In the genomic region with DNA sequence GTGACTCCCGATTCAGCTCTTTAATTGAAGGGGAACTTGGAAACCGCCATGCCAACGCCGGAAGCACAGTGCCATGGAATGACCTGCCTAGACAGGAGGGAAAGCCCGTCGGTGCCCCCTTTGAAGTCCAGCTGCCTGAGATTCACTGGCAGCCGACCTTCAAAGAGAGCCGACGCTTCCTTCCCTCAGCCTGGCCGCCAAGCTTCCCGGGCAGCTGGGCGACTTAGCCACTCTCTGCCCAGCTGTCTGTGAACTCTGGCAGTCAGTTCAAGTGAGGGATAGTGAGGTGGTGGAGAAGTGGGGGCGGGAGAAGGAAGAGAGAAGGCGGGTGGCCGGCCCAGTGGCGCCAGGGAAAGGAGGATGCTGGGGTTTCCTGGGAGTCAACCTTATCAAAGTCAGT, we compare ENCODE assay signal across 10 mouse cellular contexts.
DNase-seq lines count a peak whose midpoint lies in the region; ATAC-seq and TF ChIP-seq lines count a peak whose summit lies in the region.
"Had no signal": no experiment of that assay in that cellular context is flagged by ENCODE, and none has a peak within 500 bp of the region (broad histone marks: within the 10 kb centered on the region; RNA-seq: fewer than 3 reads in every experiment).

No protein-coding gene starts in this region.

- H3K9ac ChIP-seq in hindbrain, embryonic 16.5 days (ENCODE audit: low read depth, low read length): no peak overlapping the region
- H3K9ac ChIP-seq: embryonic facial prominence, embryonic 12.5 days had no signal

- DNase-seq in left cerebral cortex, postnatal 4 days: peak; percentile 19
- no peak for DNase-seq in left cerebral cortex, adult 9 months (ENCODE audit: low spot score in 2 of 2)
- peak; percentile 17 for DNase-seq in embryonic facial prominence, embryonic 10.5 days (ENCODE audit: low spot score)
- DNase-seq in lung, postnatal 4 days: peak; percentile 52 to 69
- no peak for DNase-seq in left cerebral cortex, postnatal 36 days (ENCODE audit: low spot score in 2 of 2)
- no peak for DNase-seq in urinary bladder, postnatal 10 days (ENCODE audit: low spot score)
- DNase-seq in thymus, adult 2 months: no peak

- H3K36me3 ChIP-seq in embryonic facial prominence, embryonic 10.5 days (replicated peaks): no peaks in the 10 kb centered on the region
- H3K36me3 ChIP-seq in hindbrain, embryonic 16.5 days (ENCODE audit: control insufficient read depth, insufficient read depth, low read length): no peaks in the 10 kb centered on the region
- H3K36me3 ChIP-seq in thymus, adult 2 months (ENCODE audit: control insufficient read depth, insufficient read depth, low read length): no peaks in the 10 kb centered on the region
- H3K36me3 ChIP-seq: embryonic facial prominence, embryonic 12.5 days had no signal

- H3K27ac ChIP-seq in embryonic facial prominence, embryonic 10.5 days (replicated peaks): no peak overlapping the region
- H3K27ac ChIP-seq in hindbrain, embryonic 16.5 days (ENCODE audit: low read depth, low read length): no peak overlapping the region
- H3K27ac ChIP-seq in thymus, adult 2 months (ENCODE audit: control insufficient read depth, insufficient read depth, low read length): no peak overlapping the region
- H3K27ac ChIP-seq: embryonic facial prominence, embryonic 12.5 days had no signal

- H3K4me2 ChIP-seq in hindbrain, embryonic 16.5 days (ENCODE audit: low read length): peak overlapping the region; percentile 21; the same call in 1 of the 2 replicates
- H3K4me2 ChIP-seq: embryonic facial prominence, embryonic 12.5 days had no signal

- 65% methylated on average over 16 of the region's 16 CpGs for WGBS in embryonic facial prominence, embryonic 10.5 days
- 67% methylated on average over 16 of the region's 16 CpGs for WGBS in hindbrain, embryonic 16.5 days
- WGBS in thymus, adult 2 months: 72% methylated on average over 16 of the region's 16 CpGs

- intact Hi-C loops in left cerebral cortex, postnatal 4 days (cut with DNase I): no loop called here
- intact Hi-C loops in left cerebral cortex, postnatal 36 days (cut with DNase I): no loop called here

- ATAC-seq in hindbrain, embryonic 16.5 days: peak; percentile 37; the same call in 1 of the 2 replicates

- TF ChIP-seq POLR2A in thymus, adult 2 months (IDR thresholded peaks at IDR 0.05; ENCODE audit: control insufficient read depth, extremely low read depth, insufficient read depth, low read length, poor library complexity): no peak

- H3K4me3 ChIP-seq in embryonic facial prominence, embryonic 10.5 days: no peak overlapping the region
- H3K4me3 ChIP-seq in hindbrain, embryonic 16.5 days (ENCODE audit: low read length): no peak overlapping the region
- H3K4me3 ChIP-seq in thymus, adult 2 months (ENCODE audit: control insufficient read depth, insufficient read depth, low read length): no peak overlapping the region
- H3K4me3 ChIP-seq: embryonic facial prominence, embryonic 12.5 days had no signal

- no peaks in the 10 kb centered on the region for H3K4me1 ChIP-seq in embryonic facial prominence, embryonic 10.5 days
- H3K4me1 ChIP-seq in hindbrain, embryonic 16.5 days (ENCODE audit: control insufficient read depth, insufficient read depth, low read depth, low read length): no peaks in the 10 kb centered on the region
- no peaks in the 10 kb centered on the region for H3K4me1 ChIP-seq in thymus, adult 2 months (replicated peaks; ENCODE audit: control insufficient read depth, insufficient read depth, low read length)
- H3K4me1 ChIP-seq: embryonic facial prominence, embryonic 12.5 days had no signal

- H3K27me3 ChIP-seq in embryonic facial prominence, embryonic 10.5 days (replicated peaks; ENCODE audit: low read depth, poor library complexity, severe bottlenecking): no peaks in the 10 kb centered on the region
- no peaks in the 10 kb centered on the region for H3K27me3 ChIP-seq in hindbrain, embryonic 16.5 days (replicated peaks; ENCODE audit: control insufficient read depth, insufficient read depth, low read length)
- H3K27me3 ChIP-seq in thymus, adult 2 months (ENCODE audit: control insufficient read depth, insufficient read depth, low read length): no peaks in the 10 kb centered on the region
- H3K27me3 ChIP-seq: embryonic facial prominence, embryonic 12.5 days had no signal

- H3K9me3 ChIP-seq in embryonic facial prominence, embryonic 10.5 days: no peaks in the 10 kb centered on the region
- H3K9me3 ChIP-seq in hindbrain, embryonic 16.5 days (ENCODE audit: control insufficient read depth, low read length): no peaks in the 10 kb centered on the region
- H3K9me3 ChIP-seq: embryonic facial prominence, embryonic 12.5 days; G1E had no signal

- TF ChIP-seq CTCF in thymus, adult 2 months (IDR thresholded peaks at IDR 0.05; ENCODE audit: borderline replicate concordance, control insufficient read depth, extremely low read depth, insufficient read depth, low read length, poor library complexity): no peak

Comparison
In these comparisons a context has a peak if more than half of its experiments do, and no peak if none do; other contexts are left out.
1. DNase-seq: peak in left cerebral cortex, postnatal 4 days (single experiment), embryonic facial prominence, embryonic 10.5 days (single experiment) and lung, postnatal 4 days (2 of 2); none in left cerebral cortex, adult 9 months (0 of 2), left cerebral cortex, postnatal 36 days (0 of 2), urinary bladder, postnatal 10 days (single experiment) and thymus, adult 2 months (single experiment).